Mouse (Mus musculus): Measurements from ENCODE around the gene Ssr1.

- TF ChIP-seq CTCF (IDR thresholded peaks at IDR 0.05; ENCODE audit: low read depth, low read length) (peak; percentile 95), POLR2A (IDR thresholded peaks at IDR 0.05; ENCODE audit: extremely low read depth, insufficient read depth, low read length) (no peak)
These were observed 24.7 kb downstream of the Ssr1 start for GRCm38 (mm10) chr13:37969337-37969736.

Measured in liver, adult 2 months (tissue).